Comparison of ENCODE assay signal across 9 mouse cellular contexts in genomic region chr1:163783577-163783976, GRCm38 (mm10). TPM values are rescaled to one million over a fixed set of nuclear protein-coding genes. Genes with fewer than 3 reads are reported as not detected.
"Had no signal": no experiment of that assay in that cellular context is flagged by ENCODE, and none has a peak within 500 bp of the region (broad histone marks: within the 10 kb centered on the region; RNA-seq: fewer than 3 reads in every experiment).

No protein-coding gene starts in this region.

RNA-seq across cellular contexts. Expression of gene Mettl11b, which starts 58.5 kb away (rescaled TPM):
- total RNA-seq: neutrophil, adult 5-6 weeks had no signal
- polyA plus RNA-seq: neural tube, embryonic 14.5 days; small intestine, adult 2 months; spleen, adult 2 months; stomach, embryonic 14.5 days; stomach, postnatal 0 days; thymus, adult 2 months; thymus, postnatal 0 days; urinary bladder, adult 2 months had no signal
